Mouse (Mus musculus) subcutaneous adipose tissue, adult 2 months (tissue): ENCODE data around the gene Atrnl1. TPM values are rescaled to one million over a fixed set of nuclear protein-coding genes. Genes with fewer than 3 reads are reported as not detected.

Experiments used
- polyA plus RNA-seq: library from polyadenylated mRNA; depleted of rRNA; stranded (reverse); fragments of >200 nt; gene quantifications from 2 replicates; pipeline ENCODE4 v1.2.3, GENCODE M21; 2012; ENCODE audit warnings: low replicate concordance; rRNA removed

Gene Atrnl1
- 13.6 and 24.5 TPM in 2 replicates for polyA plus RNA-seq

DNA sequence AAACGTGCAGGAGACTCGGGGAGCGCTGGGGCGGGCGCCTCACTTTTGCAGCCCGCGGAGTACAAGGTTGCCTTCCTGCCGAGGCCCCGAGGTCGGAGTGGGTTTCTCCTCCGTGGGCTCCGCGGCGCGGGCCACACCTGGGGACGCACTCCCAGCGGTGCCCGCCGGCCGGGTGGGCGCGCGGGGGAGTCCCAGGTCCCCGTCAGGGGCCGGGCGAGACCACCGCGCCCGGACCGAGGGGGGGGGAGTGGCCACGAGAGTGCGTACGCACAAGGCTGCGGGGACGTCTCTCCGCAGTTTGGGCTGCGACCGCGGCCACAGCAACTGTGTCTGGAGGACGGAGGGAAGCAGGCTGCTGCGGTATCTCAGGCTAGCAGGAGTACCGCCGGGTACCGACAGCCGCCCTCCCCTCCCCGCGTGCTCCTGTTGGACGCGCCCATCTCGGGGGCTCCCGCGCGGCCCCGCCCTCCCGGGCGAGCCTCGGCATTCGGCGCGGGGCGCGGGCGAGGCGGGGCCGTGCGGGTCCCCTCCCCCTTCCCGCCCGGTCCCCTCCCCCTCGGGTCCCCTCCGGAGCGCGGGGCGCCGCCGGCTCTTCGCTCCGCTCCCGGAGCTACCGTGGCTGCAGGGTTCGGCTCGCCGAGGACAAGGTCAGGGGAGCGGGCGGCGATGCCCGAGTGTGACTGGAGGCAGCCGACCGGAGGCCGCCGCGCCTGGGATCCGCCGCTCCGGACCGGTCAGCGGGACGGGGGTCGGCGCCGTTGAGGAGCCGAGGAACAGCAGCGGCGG, at the start of gene Atrnl1:
Atrnl1 (plus strand) TSS at position 559 of the 786 bp plus-strand sequence.

Other genes with a start within 250 kb of the Atrnl1 start
- gene Trub1, start 158.1 kb upstream of the Atrnl1 start, polyA plus RNA-seq, result 6.6 and 10.3 TPM in 2 replicates